Mouse (Mus musculus) lung, embryonic 16.5 days (tissue): ENCODE measurements around the gene Hoxc8. TPM values are rescaled to one million over a fixed set of nuclear protein-coding genes. Genes with fewer than 3 reads are reported as not detected.

Experiments used
- ATAC-seq: fragments of 200-750 bp; cut with Nextera tagmentation; 2 replicates; pipeline ENCODE4 v1.8.0; 2017; ENCODE audit warnings: low read depth, mild to moderate bottlenecking, moderate library complexity
- H3K27ac ChIP-seq: fragments of 300-500 bp; sonication (generic); 2 replicates; pipeline ENCODE4 v1.5.1; 2014; ENCODE audit warnings: mild to moderate bottlenecking, control low read depth, low read length
- H3K27me3 ChIP-seq: fragments of 300-500 bp; sonication (generic); 2 replicates; pipeline ENCODE4 v1.6.1; 2014; ENCODE audit warnings: low read depth, low read length, mixed read lengths; ENCODE audit not compliant: control insufficient read depth, insufficient read depth
- H3K36me3 ChIP-seq: fragments of 300-500 bp; sonication (generic); 2 replicates; pipeline ENCODE4 v1.6.1; 2014; ENCODE audit warnings: low read length; ENCODE audit not compliant: control insufficient read depth, insufficient read depth
- H3K4me1 ChIP-seq: fragments of 300-500 bp; sonication (generic); replicated peaks from 2 replicates; pipeline ENCODE4 v1.6.1; 2014; ENCODE audit warnings: low read length, mixed read lengths; ENCODE audit not compliant: control insufficient read depth, insufficient read depth
- H3K4me2 ChIP-seq: fragments of 300-500 bp; sonication (generic); 2 replicates; pipeline ENCODE4 v1.6.1; 2014; ENCODE audit warnings: low read depth, low read length, control low read depth
- H3K4me3 ChIP-seq: fragments of 300-500 bp; sonication (generic); 2 replicates; pipeline ENCODE4 v1.5.1; 2014; ENCODE audit warnings: mild to moderate bottlenecking, low read length, control low read depth
- H3K9ac ChIP-seq: fragments of 300-500 bp; sonication (generic); 2 replicates; pipeline ENCODE4 v1.6.1; 2014; ENCODE audit warnings: low read length, control low read depth
- H3K9me3 ChIP-seq: fragments of 300-500 bp; sonication (generic); 2 replicates; pipeline ENCODE4 v1.6.1; 2016; ENCODE audit warnings: low read length; ENCODE audit not compliant: control insufficient read depth
- WGBS: fragments of 180-500 bp; shearing (Covaris S2); extraction: QIAGEN DNeasy Blood & Tissue Kit; methylation state at CpG from one replicate; pipeline ENCODE4 v1.1.7; 2014; 5-methylcytosine and 5-hydroxymethylcytosine counted together
- polyA plus RNA-seq: library from polyadenylated mRNA; unstranded; fragments of >200 nt; fragmentation: Nextera tagmentation; extraction: Ambion mirVana; gene quantifications from 2 replicates; pipeline ENCODE4 v1.2.1, GENCODE M21; 2015

Hoxc8 gene
- polyA plus RNA-seq, 1 experiment from 2014 or later: 0.10 TPM

DNA sequence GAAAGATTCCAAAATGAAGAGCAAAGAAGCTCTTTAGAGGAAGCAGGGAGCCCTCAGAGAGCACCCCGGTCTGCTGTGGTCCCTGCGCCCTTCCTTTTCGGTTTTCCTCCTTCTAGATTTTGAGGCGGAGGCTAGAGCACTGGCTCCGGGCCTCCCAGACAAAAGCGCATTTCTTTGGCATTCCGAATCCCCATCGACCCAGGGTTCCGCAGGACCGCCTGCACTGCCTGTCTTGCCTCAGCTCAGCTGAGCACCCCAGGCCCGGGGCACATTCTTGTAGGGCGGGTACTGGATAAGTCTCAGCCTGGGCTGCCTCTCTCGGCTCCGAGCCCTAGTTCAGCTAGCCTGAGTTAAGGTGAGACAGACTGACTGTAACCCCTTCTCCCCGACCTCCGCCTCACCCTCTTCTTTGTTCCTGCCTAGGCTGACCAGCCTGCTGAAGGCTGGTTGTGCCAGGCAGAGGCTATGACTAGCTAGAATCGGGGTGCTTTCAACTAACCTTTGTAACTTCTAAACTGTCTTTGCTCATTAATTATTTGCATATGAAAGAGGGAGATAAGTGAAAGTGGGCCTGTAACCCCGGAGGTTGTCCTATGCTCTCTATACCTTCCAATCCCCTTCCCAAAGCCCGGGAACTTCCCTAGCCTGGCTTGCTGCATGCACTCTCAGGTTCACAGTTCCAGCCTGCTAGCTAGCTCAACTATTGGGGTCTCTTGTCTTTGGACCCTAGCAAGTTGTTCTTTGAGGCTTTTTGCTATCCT is 25.2 kb downstream of the Hoxc8 start:
- H3K9ac ChIP-seq: no peak overlapping the region
- H3K4me2 ChIP-seq: no peak overlapping the region
- no peaks in the 10 kb centered on the region for H3K4me1 ChIP-seq
- H3K4me3 ChIP-seq: no peak overlapping the region
- H3K27ac ChIP-seq: no peak overlapping the region
- peaks cover 97% of the 10 kb centered on the region for H3K27me3 ChIP-seq
- no peaks in the 10 kb centered on the region for H3K9me3 ChIP-seq
- 14% methylated on average over 19 of the region's 19 CpGs for WGBS
- no peaks in the 10 kb centered on the region for H3K36me3 ChIP-seq
- ATAC-seq: no peak

DNA sequence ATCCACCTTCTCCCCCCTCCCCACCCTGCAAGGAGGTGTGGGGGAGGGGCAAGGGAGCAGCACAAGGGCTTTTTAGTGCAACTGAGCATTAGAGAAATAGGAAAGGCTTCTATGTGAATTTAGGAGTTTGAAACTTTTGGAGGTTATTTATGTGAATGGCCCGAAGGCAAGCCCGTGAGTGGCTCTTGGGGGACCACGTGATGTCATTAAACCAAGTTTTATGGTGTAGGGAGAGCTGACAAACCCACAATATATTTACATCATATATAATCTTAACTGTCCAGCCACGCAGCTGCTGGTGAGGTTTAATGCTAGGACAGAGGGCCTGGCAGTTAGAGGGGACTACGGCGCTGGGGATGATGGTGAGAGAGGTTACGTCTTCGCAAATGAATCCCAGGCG is 28.2 kb downstream of the Hoxc8 start, which contains the start of gene Hoxc4:
Hoxc4 (plus strand) TSS at position 299 of the 400 bp plus-strand sequence.
- ATAC-seq: no peak
- Histone ChIP-seq H3K36me3 (no peaks in the 10 kb centered on the region), H3K27ac (no peak within 1 kb of the TSS), H3K4me2 (no peak within 1 kb of the TSS), H3K9me3 (no peaks in the 10 kb centered on the region), H3K4me3 (no peak within 1 kb of the TSS), H3K4me1 (no peaks in the 10 kb centered on the region), H3K27me3 (peaks cover 97% of the 10 kb centered on the region), H3K9ac (no peak within 1 kb of the TSS)
- WGBS: 31% methylated on average over 9 of the region's 9 CpGs

DNA sequence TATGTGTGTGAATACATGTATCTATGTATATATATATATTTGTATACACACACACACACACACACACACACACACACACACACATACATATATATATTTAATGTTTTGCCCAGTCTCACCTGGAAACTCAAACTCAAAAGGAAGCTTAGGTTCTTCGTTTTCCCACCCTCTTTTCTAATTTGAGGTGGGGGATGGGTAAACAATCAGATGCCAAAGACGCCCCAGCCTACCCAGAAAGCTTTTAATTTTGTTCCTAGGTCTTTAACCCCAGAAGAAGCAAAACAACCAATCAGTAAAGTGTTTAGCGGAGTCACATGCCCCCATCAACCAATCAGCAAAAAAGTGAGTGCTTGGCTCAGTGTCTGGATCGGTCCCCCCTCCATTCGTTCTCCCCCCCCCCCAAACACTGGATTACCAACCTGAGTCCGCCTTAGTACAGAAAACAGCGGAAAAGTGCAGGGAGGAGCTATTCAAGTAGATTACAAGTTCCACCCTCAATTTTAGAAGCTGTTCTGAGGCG is 30.6 kb downstream of the Hoxc8 start:
- no peak overlapping the region for H3K4me2 ChIP-seq
- H3K27me3 ChIP-seq: peaks cover 93% of the 10 kb centered on the region
- H3K27ac ChIP-seq: no peak overlapping the region
- WGBS: 4% methylated on average over 8 of the region's 8 CpGs
- H3K9me3 ChIP-seq: no peaks in the 10 kb centered on the region
- no peak for ATAC-seq
- H3K4me3 ChIP-seq: no peak overlapping the region
- no peaks in the 10 kb centered on the region for H3K36me3 ChIP-seq
- no peaks in the 10 kb centered on the region for H3K4me1 ChIP-seq
- no peak overlapping the region for H3K9ac ChIP-seq

DNA sequence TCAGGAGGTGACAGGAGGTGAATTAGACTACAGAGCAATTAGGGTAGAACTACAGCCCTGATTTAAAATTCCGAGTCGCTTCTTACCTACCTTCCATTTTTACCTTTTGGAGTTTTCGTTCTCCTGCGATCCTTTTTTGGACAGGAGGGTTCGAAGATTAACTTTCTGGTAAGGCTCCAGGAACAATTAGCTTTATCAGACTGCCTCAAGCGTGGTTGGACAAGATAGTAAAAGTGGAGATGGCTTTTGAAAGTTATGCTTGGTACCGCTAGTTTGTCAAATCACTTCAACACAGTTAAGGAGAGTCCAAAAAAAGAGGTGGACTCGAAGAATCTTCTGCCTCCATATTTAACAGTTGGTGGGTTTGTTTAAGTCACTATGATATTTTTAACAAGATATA is 31.1 kb downstream of the Hoxc8 start:
- Histone ChIP-seq H3K27ac (no peak overlapping the region), H3K4me2 (no peak overlapping the region), H3K9ac (no peak overlapping the region), H3K27me3 (peaks cover 93% of the 10 kb centered on the region), H3K36me3 (no peaks in the 10 kb centered on the region), H3K4me3 (no peak overlapping the region), H3K4me1 (no peaks in the 10 kb centered on the region), H3K9me3 (no peaks in the 10 kb centered on the region)
- WGBS: 8% methylated on average over 8 of the region's 8 CpGs
- no peak for ATAC-seq

DNA sequence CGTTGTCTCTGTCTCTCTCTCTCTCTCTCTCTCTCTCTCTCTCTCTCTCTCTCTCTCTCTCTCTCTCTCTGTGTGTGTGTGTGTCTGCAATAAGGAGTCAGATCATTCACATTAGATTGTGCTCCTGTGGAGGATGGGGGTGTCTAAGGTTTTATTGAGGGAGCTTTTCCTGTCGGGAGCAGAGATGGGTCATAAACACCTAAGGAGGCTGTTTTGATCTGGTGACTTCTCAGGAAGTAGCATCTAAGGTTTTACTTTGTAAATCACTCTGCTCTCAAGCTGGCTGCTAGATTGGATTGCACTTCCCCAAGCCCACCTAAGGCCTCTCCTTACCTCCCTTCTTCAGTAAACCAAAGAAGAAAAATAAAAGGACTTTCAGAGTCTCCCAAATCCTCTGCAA is 33.7 kb downstream of the Hoxc8 start:
- Histone ChIP-seq H3K4me1 (no peaks in the 10 kb centered on the region), H3K27me3 (peaks cover 91% of the 10 kb centered on the region)
- 2% methylated on average over 2 of the region's 2 CpGs for WGBS

DNA sequence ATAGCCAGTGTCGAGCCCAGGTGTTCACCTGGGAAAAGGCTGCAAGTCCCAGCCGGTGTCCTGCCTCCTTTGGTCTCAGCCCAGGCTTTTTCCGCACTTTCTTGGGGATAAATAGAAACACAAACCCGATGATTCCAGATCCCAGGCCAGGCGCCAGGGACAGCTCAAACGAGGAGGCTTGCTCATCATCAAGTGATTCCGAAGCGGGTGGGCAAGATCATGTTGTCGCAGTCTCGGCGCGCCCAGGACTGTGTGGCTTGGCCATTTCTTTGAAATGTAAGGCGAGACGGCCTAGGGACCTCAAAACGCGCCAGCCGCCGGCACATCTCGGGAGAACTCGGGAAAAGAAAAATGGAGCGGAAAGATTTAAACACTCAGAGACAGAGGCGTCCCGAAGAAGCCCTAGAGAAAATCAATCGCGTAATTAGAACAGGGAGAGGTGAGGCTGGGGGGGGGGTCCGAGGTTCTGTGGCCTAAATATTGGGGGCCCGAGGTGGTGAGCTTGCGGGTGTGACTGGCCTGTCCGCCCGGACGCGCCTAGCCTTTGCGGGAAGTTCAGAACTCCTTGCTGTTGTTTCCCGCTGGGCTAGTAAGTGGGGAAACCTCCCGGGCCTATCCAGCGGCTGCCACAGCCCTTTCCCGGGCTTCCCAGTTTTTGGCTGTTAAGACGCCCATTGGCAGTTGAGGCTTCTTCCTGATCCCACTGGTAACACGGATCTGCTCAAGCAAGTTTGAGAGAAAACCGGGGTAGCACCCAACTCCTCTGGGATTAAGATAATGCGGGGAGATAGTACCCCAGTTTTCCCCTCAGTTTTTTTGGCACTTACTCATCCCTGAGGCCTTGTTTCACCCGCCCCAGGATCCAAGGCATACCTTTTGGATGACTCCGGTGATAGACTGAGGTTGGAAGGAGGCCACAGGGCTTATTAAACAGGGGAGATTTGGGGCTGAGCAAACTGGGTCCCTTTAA is 37.1 kb downstream of the Hoxc8 start:
- Histone ChIP-seq H3K9me3 (no peaks in the 10 kb centered on the region), H3K36me3 (no peaks in the 10 kb centered on the region), H3K27ac (no peak overlapping the region), H3K9ac (no peak overlapping the region), H3K27me3 (peaks cover 87% of the 10 kb centered on the region), H3K4me1 (no peaks in the 10 kb centered on the region), H3K4me3 (no peak overlapping the region), H3K4me2 (no peak overlapping the region)
- WGBS: 8% methylated on average over 43 of the region's 43 CpGs
- ATAC-seq: no peak

More for the DNA sequence above, 33.7 kb downstream of the Hoxc8 start:
- no peaks in the 10 kb centered on the region for H3K36me3 ChIP-seq
- H3K4me2 ChIP-seq: no peak overlapping the region
- no peaks in the 10 kb centered on the region for H3K9me3 ChIP-seq
- H3K4me3 ChIP-seq: no peak overlapping the region
- ATAC-seq: no peak
- H3K9ac ChIP-seq: no peak overlapping the region
- H3K27ac ChIP-seq: no peak overlapping the region

GRCm38 (mm10) chr15:103028916-103029512 is 38.6 kb downstream of the Hoxc8 start:
- ATAC-seq: no peak

DNA sequence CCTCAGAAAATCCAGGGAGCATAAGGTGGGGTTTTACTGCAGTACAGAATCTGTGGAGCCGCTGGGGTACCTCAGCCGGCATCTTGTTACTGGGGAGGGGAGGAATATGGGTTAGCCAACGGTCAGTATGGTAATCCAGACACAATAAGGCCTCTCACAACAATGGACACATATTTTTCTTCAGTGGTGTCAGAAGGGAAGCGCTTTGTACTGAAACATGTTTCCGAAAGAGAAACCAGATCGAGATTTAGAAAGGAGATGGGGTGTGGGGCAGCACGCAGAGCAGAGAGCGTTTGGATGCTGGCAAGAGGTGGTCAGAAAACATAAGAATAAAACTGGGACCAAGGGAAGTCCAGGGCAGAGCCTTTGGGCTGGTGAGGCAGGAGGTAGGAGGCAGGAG is 39.7 kb downstream of the Hoxc8 start:
- 21% methylated on average over 8 of the region's 8 CpGs for whole genome bisulfite sequencing
- H3K9ac ChIP-seq: no peak overlapping the region
- H3K9me3 ChIP-seq: no peaks in the 10 kb centered on the region
- no peaks in the 10 kb centered on the region for H3K36me3 ChIP-seq
- H3K27ac ChIP-seq: no peak overlapping the region
- ATAC-seq: no peak
- no peak overlapping the region for H3K4me2 ChIP-seq
- H3K27me3 ChIP-seq: peaks cover 87% of the 10 kb centered on the region
- H3K4me3 ChIP-seq: no peak overlapping the region
- no peaks in the 10 kb centered on the region for H3K4me1 ChIP-seq

More at GRCm38 (mm10) chr15:103028916-103029512, 38.6 kb downstream of the Hoxc8 start:
- Histone ChIP-seq H3K4me2 (no peak overlapping the region), H3K27ac (no peak overlapping the region), H3K9ac (no peak overlapping the region), H3K4me1 (no peaks in the 10 kb centered on the region), H3K36me3 (no peaks in the 10 kb centered on the region), H3K4me3 (no peak overlapping the region), H3K9me3 (no peaks in the 10 kb centered on the region), H3K27me3 (peaks cover 86% of the 10 kb centered on the region)
- WGBS: 37% methylated on average over 9 of the region's 9 CpGs

GRCm38 (mm10) chr15:103032167-103032566 is 41.8 kb downstream of the Hoxc8 start:
- Histone ChIP-seq H3K27ac (no peak overlapping the region), H3K9me3 (no peaks in the 10 kb centered on the region), H3K27me3 (peaks cover 88% of the 10 kb centered on the region), H3K36me3 (no peaks in the 10 kb centered on the region), H3K4me1 (0 out of 2 replicates have a peak, but pooled peaks cover 2% of the 10 kb centered on the region), H3K4me3 (no peak overlapping the region), H3K9ac (no peak overlapping the region), H3K4me2 (no peak overlapping the region)
- ATAC-seq: no peak
- WGBS: no CpG with 5 or more reads among the region's 3 CpGs
